Mouse (Mus musculus) MEL (cell line): ENCODE measurements around the gene Ncapd2. TPM values are rescaled to one million over a fixed set of nuclear protein-coding genes. Genes with fewer than 3 reads are reported as not detected.

Experiments used
- DNase-seq: peaks from one replicate; pipeline ENCODE4 v3.0.0; 2011; ENCODE audit warnings: low read depth, low spot score
- H3K27ac ChIP-seq: 2 replicates; pipeline ENCODE4 v1.5.1; 2012; ENCODE audit warnings: low read depth, mild to moderate bottlenecking, control low read depth, low read length, moderate library complexity; ENCODE audit not compliant: control insufficient read depth
- H3K27me3 ChIP-seq, 2 experiments: fragments of 150-350 bp in 1 of 2; sonication (generic) in 1 of 2; 2 replicates each; pipeline ENCODE4 v1.6.1; 2012; ENCODE audit warnings: low read length in 2 of 2, mild to moderate bottlenecking in 2 of 2, improper control_type of control experiment in 1 of 2, moderate library complexity in 1 of 2; ENCODE audit not compliant: insufficient read depth in 2 of 2, control insufficient read depth in 1 of 2
- H3K36me3 ChIP-seq, 2 experiments: 2 replicates each; pipeline ENCODE4 v1.6.1; 2012 to 2014; ENCODE audit warnings: low read length in 2 of 2, improper control_type of control experiment in 1 of 2, inconsistent platforms in 1 of 2, mild to moderate bottlenecking in 1 of 2; ENCODE audit not compliant: insufficient read depth in 2 of 2, control insufficient read depth in 1 of 2
- H3K4me1 ChIP-seq, 2 experiments: fragments of 150-350 bp in 1 of 2; sonication (generic) in 1 of 2; 2 replicates each; pipeline ENCODE4 v1.6.1; 2012; ENCODE audit warnings: low read length in 2 of 2, improper control_type of control experiment in 1 of 2, mild to moderate bottlenecking in 1 of 2; ENCODE audit not compliant: insufficient read depth in 2 of 2, control insufficient read depth in 1 of 2
- H3K4me3 ChIP-seq, 2 experiments: fragments of 150-350 bp in 1 of 2; sonication (generic) in 1 of 2; 2 replicates each; pipeline ENCODE4 v1.5.1; 2012; ENCODE audit warnings: low read depth in 2 of 2, low read length in 2 of 2, mild to moderate bottlenecking in 2 of 2, moderate library complexity in 2 of 2, control low read depth in 1 of 2, improper control_type of control experiment in 1 of 2; ENCODE audit not compliant: control insufficient read depth in 1 of 2, insufficient read depth in 1 of 2
- H3K79me2 ChIP-seq: 2 replicates; pipeline ENCODE4 v1.6.1; 2012; ENCODE audit warnings: mild to moderate bottlenecking, low read length, moderate library complexity; ENCODE audit not compliant: control insufficient read depth, poor library complexity, insufficient read depth
- H3K9ac ChIP-seq: 2 replicates; pipeline ENCODE4 v1.6.1; 2012; ENCODE audit warnings: low read depth, mild to moderate bottlenecking, control low read depth, low read length, moderate library complexity; ENCODE audit not compliant: control insufficient read depth, poor library complexity, severe bottlenecking
- H3K9me3 ChIP-seq: fragments of 150-350 bp; sonication (generic); replicated peaks from 2 replicates; pipeline ENCODE4 v1.6.1; 2012; ENCODE audit warnings: mild to moderate bottlenecking, low read length, improper control_type of control experiment, moderate library complexity; ENCODE audit not compliant: insufficient read depth
- BHLHE40 ChIP-seq: IDR thresholded peaks from 2 replicates; pipeline ENCODE4 v1.6.1; 2012; ENCODE audit warnings: low read depth, mild to moderate bottlenecking, inconsistent platforms, low read length, improper control_type of control experiment, borderline replicate concordance
- CTCF ChIP-seq, 3 experiments: IDR thresholded peaks in 2 of 3; conservative IDR thresholded peaks in 1 of 3; 2 replicates each; pipeline ENCODE4 v1.5.1; 2011 to 2012; ENCODE audit warnings: low read length in 3 of 3, low read depth in 2 of 3, mild to moderate bottlenecking in 2 of 3, improper control_type of control experiment in 1 of 3, inconsistent platforms in 1 of 3, mixed read lengths in 1 of 3, moderate library complexity in 1 of 3; ENCODE audit not compliant: control insufficient read depth in 1 of 3, insufficient read depth in 1 of 3, poor library complexity in 1 of 3, severe bottlenecking in 1 of 3
- ETS1 ChIP-seq: IDR thresholded peaks from 2 replicates; pipeline ENCODE4 v1.6.1; 2012; ENCODE audit warnings: low read depth, mild to moderate bottlenecking, inconsistent platforms, low read length, improper control_type of control experiment, moderate library complexity
- GABPA ChIP-seq: IDR thresholded peaks from 2 replicates; pipeline ENCODE4 v1.6.1; 2012; ENCODE audit warnings: low read depth, mild to moderate bottlenecking, inconsistent platforms, low read length, improper control_type of control experiment, moderate library complexity
- HCFC1 ChIP-seq: IDR thresholded peaks from 2 replicates; pipeline ENCODE4 v1.6.1; 2012; ENCODE audit warnings: low read depth, mild to moderate bottlenecking, inconsistent platforms, low read length, improper control_type of control experiment, moderate library complexity
- JUND ChIP-seq: IDR thresholded peaks from 2 replicates; pipeline ENCODE4 v1.6.1; 2011; ENCODE audit warnings: low read depth, mild to moderate bottlenecking, improper control_type of control experiment, low read length
- MAFK ChIP-seq: IDR thresholded peaks from 2 replicates; pipeline ENCODE4 v1.6.1; 2011; ENCODE audit warnings: low read depth, mild to moderate bottlenecking, low read length, improper control_type of control experiment, borderline replicate concordance
- MAZ ChIP-seq: IDR thresholded peaks from 2 replicates; pipeline ENCODE4 v1.6.1; 2012; ENCODE audit warnings: low read depth, mild to moderate bottlenecking, inconsistent platforms, low read length, improper control_type of control experiment
- MEF2A ChIP-seq: IDR thresholded peaks from 2 replicates; pipeline ENCODE4 v1.6.1; 2014; ENCODE audit warnings: low read depth, mild to moderate bottlenecking, inconsistent platforms, low read length, improper control_type of control experiment; ENCODE audit not compliant: poor library complexity, insufficient replicate concordance, severe bottlenecking; ENCODE audit errors: extremely low read depth
- MXI1 ChIP-seq: IDR thresholded peaks from 2 replicates; pipeline ENCODE4 v1.6.1; 2011; ENCODE audit warnings: mild to moderate bottlenecking, low read depth, low read length, improper control_type of control experiment
- POLR2A ChIP-seq, 2 experiments: IDR thresholded peaks; 2 replicates each; pipeline ENCODE4 v1.6.1; 2011 to 2012; ENCODE audit warnings: low read length in 2 of 2, mild to moderate bottlenecking in 2 of 2, control low read depth in 1 of 2, improper control_type of control experiment in 1 of 2, low read depth in 1 of 2, moderate library complexity in 1 of 2; ENCODE audit not compliant: control insufficient read depth in 1 of 2, insufficient read depth in 1 of 2, poor library complexity in 1 of 2
- POLR2AphosphoS2 ChIP-seq: IDR thresholded peaks from 2 replicates; pipeline ENCODE4 v1.6.1; 2011; ENCODE audit warnings: low read length, improper control_type of control experiment
- RCOR1 ChIP-seq: IDR thresholded peaks from 2 replicates; pipeline ENCODE4 v1.6.1; 2012; ENCODE audit warnings: low read depth, mild to moderate bottlenecking, inconsistent platforms, low read length, improper control_type of control experiment
- SIN3A ChIP-seq: IDR thresholded peaks from 2 replicates; pipeline ENCODE4 v1.6.1; 2012; ENCODE audit warnings: low read length, improper control_type of control experiment, inconsistent platforms
- TAL1 ChIP-seq: IDR thresholded peaks from 2 replicates; pipeline ENCODE4 v1.6.1; 2012; ENCODE audit warnings: mild to moderate bottlenecking, inconsistent platforms, low read length, moderate library complexity, mixed read lengths
- USF1 ChIP-seq: IDR thresholded peaks from 2 replicates; pipeline ENCODE4 v1.6.1; 2014; ENCODE audit warnings: low read depth, mild to moderate bottlenecking, inconsistent platforms, low read length, improper control_type of control experiment, moderate library complexity
- ZMIZ1 ChIP-seq: IDR thresholded peaks from 2 replicates; pipeline ENCODE4 v1.6.1; 2012; ENCODE audit warnings: low read depth, mild to moderate bottlenecking, inconsistent platforms, low read length, improper control_type of control experiment, moderate library complexity
- polyA plus RNA-seq, 2 experiments: library from polyadenylated mRNA; stranded (reverse) in 1 of 2; unstranded in 1 of 2; fragments of >175 nt in 1 of 2; fragments of >200 nt in 1 of 2; gene quantifications; 2 replicates each; pipeline versions ENCODE4 v1.2.1 to v1.2.4; 2012; ENCODE audit warnings: low replicate concordance in 2 of 2, low read depth in 1 of 2; ENCODE audit not compliant: insufficient read length in 2 of 2, insufficient read depth in 1 of 2, missing spikeins in 1 of 2
- total RNA-seq: library from RNA; depleted of rRNA; stranded (reverse); fragments of 300-350 nt; gene quantifications from 2 replicates; pipeline ENCODE4 v1.2.3, GENCODE M21; 2012

Ncapd2 gene
- total and polyA plus RNA-seq, 3 experiments, result 86.6 to 394 TPM; not detected in 1

- no peak for DNase-seq
- Histone ChIP-seq H3K4me1 (peaks cover 3 to 18% of the 10 kb centered on the region in 2 experiments), H3K4me3 (no peak overlapping the region), H3K79me2 (peaks cover 24% of the 10 kb centered on the region), H3K9ac (no peak overlapping the region), H3K9me3 (no peaks in the 10 kb centered on the region), H3K27ac (no peak overlapping the region), H3K36me3 (peaks cover 7 to 14% of the 10 kb centered on the region in 2 experiments), H3K27me3 (no peaks in the 10 kb centered on the region)
- no peak for TF ChIP-seq GABPA
- no peak for TF ChIP-seq ETS1
- TF ChIP-seq POLR2A (IDR thresholded peaks at IDR 0.05; ENCODE audit: control insufficient read depth in 1 of 2, insufficient read depth in 1 of 2, low read depth in 1 of 2, low read length in 2 of 2, poor library complexity in 1 of 2), result no peak
- no peak for TF ChIP-seq USF1
- TF ChIP-seq TAL1, result no peak
- TF ChIP-seq JUND, result no peak
- TF ChIP-seq MAFK, result no peak
These were observed 23.4 kb downstream of the Ncapd2 start for GRCm38 (mm10) chr6:125168086-125168485.

GRCm38 (mm10) chr6:125166861-125167650 is 24.4 kb downstream of the Ncapd2 start:
- DNase-seq, result peak; percentile 86
- peak overlapping the region; percentile 59 to 74 for H3K4me3 ChIP-seq
- peaks cover 0 to 16% of the 10 kb centered on the region in 2 experiments for H3K36me3 ChIP-seq
- no peaks in the 10 kb centered on the region for H3K27me3 ChIP-seq
- H3K9me3 ChIP-seq, result no peaks in the 10 kb centered on the region
- TF ChIP-seq MEF2A, result peak; percentile 47; the same call in 1 of the 2 replicates
- peak; percentile 24; the same call in 1 of the 2 replicates for TF ChIP-seq POLR2AphosphoS2
- TF ChIP-seq BHLHE40, result peak; percentile 77; the same call in 1 of the 2 replicates
- TF ChIP-seq MAZ, result 0 out of 2 replicates have a peak, but pooled peaks have one; percentile 2
- TF ChIP-seq CTCF (IDR thresholded peaks at IDR 0.05 in 2 of 3, conservative IDR thresholded peaks at IDR 0.05 in 1 of 3; ENCODE audit: control insufficient read depth in 1 of 3, insufficient read depth in 1 of 3, low read depth in 2 of 3, low read length in 3 of 3, poor library complexity in 1 of 3, severe bottlenecking in 1 of 3), result no peak
- TF ChIP-seq ZMIZ1, result no peak
- peak; percentile 57 for TF ChIP-seq MXI1
- no peak for TF ChIP-seq JUND
- no peak; a peak in 1 of 4 replicates for TF ChIP-seq POLR2A (IDR thresholded peaks at IDR 0.05; ENCODE audit: control insufficient read depth in 1 of 2, insufficient read depth in 1 of 2, low read depth in 1 of 2, low read length in 2 of 2, poor library complexity in 1 of 2)
- peak; percentile 90 for TF ChIP-seq RCOR1
- TF ChIP-seq HCFC1, result no peak
- TF ChIP-seq SIN3A, result peak; percentile 57
- TF ChIP-seq ETS1, result peak; percentile 61; the same call in 1 of the 2 replicates
- TF ChIP-seq, all 39 proteins: peak for 8
- Histone ChIP-seq H3K79me2 (peaks cover 24% of the 10 kb centered on the region), H3K9ac (peak overlapping the region; percentile 59), H3K27ac (peak overlapping the region; percentile 43), H3K4me1 (peaks cover 3 to 20% of the 10 kb centered on the region in 2 experiments)
